Mouse (Mus musculus): ENCODE measurements around the gene Mast4.

DNA sequence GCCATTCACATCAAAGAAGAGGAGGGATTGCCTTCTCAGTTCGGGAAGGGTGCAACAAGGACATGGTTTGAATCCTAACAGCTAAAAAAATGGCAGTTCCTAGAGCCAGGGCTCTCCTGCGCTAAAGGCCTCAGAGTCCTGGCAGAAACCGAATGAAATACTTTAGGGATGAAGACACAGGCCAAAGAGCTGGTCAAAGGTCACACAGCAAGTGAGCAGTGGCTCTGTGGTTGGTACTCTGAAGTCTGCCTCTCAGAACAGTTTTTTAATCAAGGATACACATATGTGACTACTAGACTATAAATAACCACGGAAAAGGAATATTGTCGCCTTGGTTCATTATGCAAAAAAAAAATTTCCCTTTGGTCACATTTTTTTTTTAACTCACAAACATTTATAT lies 1.9 kb upstream of the Mast4 start:
- TF ChIP-seq UBTF (IDR thresholded peaks at IDR 0.05; ENCODE audit: low read depth, low read length) (no peak), CTCF (conservative IDR thresholded peaks at IDR 0.05 in 1 of 2, IDR thresholded peaks at IDR 0.05 in 1 of 2; ENCODE audit: low read depth in 2 of 2, low read length in 2 of 2) (no peak), EP300 (IDR thresholded peaks at IDR 0.05; ENCODE audit: low read length) (no peak), MXI1 (IDR thresholded peaks at IDR 0.05; ENCODE audit: low read depth, low read length) (no peak), POLR2A (IDR thresholded peaks at IDR 0.05; ENCODE audit: low read depth, low read length) (no peak), MAZ (IDR thresholded peaks at IDR 0.05; ENCODE audit: low read depth, low read length) (no peak), MAX (IDR thresholded peaks at IDR 0.05; ENCODE audit: low read length) (no peak)

Measured in CH12.LX (cell line).